Mouse (Mus musculus): Measurements from ENCODE around the gene Cfp. TPM values are rescaled to one million over a fixed set of nuclear protein-coding genes. Genes with fewer than 3 reads are reported as not detected.

Gene Cfp
- polyA plus RNA-seq (2015; fragmentation: Nextera tagmentation; extraction: Ambion mirVana), result 17.6 and 69.0 TPM in 2 replicates

GRCm38 (mm10) chrX:20931364-20931763 lies at the start of gene Cfp:
Gene Cfp, minus strand, starts transcription at chrX:20931555.

DNA sequence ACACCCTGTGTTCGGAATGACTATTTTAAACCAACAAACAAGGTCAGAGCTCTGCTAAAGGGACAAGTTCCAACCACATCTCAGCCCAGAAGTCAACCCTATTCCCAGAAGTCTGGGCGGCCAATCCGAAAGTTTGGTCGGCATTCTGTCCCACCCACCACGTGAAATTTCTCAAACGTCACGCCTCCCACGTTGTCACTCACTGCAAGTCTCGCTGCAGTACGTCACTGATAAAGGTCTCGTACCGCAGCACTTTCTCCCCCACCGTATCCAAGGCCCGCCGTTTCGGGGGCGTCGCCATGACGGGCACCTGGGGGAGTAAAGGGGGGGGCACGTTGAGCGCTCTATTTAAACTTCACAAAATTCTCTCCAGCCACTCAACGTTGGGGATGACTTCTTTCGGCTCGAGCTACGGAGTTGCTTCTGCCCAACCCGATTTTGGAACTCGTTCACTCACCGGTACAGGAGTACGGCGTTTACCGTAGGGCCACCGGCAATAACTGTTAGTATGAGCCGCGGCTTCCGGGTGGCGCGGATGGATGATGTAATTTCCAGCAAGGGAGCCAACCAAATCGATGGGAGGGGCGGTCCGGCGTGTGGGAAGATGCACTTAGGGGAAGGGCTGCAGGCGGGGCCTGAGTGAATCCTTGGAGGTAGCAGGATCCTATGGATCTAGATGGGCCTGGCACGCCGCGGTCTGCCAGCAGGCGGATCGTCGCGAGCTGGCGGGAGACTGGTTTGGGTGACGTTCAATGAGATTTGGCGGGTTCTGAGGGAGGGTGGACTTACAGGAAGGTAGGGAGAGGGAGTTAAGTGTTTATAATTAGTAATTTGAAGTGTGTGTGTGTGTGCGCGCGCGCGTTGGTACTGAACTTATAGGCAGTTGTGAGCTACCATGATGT lies 30.4 kb upstream of the Cfp start, which contains the start of gene Uxt:
Uxt (minus strand) TSS at position 541 of the 902 bp plus-strand sequence.

DNA sequence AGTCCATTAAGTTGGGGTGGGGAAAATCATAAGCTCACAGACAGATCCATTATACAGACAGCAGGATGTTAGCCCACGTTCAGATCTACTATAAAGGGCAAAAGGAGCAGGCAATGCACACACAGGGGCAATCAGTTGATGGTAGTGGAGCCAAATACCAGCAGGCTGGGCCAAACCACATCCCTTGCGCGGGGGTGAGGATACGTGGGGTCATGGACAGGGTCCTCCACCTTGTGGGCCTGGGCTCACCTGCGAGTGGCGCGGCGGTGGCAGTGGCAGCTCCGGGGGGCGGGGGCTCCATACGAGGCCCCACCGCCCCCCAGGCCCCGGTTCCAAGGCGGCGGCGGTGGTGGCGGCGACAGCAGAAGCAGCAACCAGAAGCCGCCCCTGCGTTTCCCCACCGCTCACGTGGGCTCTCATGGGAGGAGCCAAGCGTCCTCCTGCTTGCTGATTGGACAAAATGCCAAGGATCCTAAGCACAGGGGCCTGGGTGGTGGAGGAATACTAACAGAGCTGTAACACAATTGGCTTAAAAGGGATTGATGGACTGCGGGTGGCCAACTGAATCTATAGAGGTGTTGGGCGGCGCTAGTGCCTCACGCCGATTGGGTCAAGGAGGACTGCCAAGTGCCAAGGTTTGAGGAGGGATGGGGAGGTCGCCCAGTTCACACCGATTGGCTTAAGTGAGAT lies 19.0 kb upstream of the Cfp start, which contains the start of gene Elk1:
Elk1 (minus strand) TSS at position 418 of the 690 bp plus-strand sequence.

DNA sequence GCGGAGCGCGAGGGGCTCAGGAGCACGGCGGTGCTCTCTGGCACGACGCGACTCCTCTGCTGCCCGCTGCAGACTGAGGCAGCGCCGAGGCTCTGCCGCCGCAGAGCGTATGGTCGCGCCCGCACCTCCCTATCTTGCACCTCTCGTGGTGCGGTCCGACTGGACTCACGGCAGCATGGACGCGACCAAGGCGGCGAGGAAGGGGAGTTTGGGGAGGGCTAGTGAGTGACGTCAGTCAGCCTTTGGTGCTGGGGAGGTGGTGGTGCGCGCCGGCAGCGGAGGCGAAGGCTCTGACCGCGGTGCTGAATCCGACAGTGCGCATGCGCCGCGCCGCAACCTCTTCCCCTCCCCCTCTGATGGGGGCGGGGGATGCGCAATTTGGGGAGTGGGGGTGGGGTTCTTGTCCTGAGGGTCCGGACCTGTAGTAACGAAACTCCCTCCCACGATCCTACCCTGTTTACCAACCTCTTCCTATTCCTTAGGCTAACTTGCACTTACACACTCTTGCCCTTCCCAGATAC lies 10.5 kb downstream of the Cfp start, which contains the start of gene Syn1:
Syn1 (minus strand) TSS at position 161 of the 521 bp plus-strand sequence.

Other genes starting within 250 kb of the Cfp start
- gene Cdk16, start 243.6 kb downstream of the Cfp start, polyA plus RNA-seq (2015; fragmentation: Nextera tagmentation; extraction: Ambion mirVana), result 67.0 and 69.8 TPM in 2 replicates
- 5.1 and 5.3 TPM in 2 replicates for gene Usp11, start 227.6 kb downstream of the Cfp start, polyA plus RNA-seq (2015; fragmentation: Nextera tagmentation; extraction: Ambion mirVana)
- gene Araf, start 133.7 kb downstream of the Cfp start, polyA plus RNA-seq (2015; fragmentation: Nextera tagmentation; extraction: Ambion mirVana), result 81.0 and 84.1 TPM in 2 replicates
- gene Timp1, start 61.4 kb downstream of the Cfp start, polyA plus RNA-seq (2015; fragmentation: Nextera tagmentation; extraction: Ambion mirVana), result 81.1 and 163 TPM in 2 replicates
- gene Syn1, start 10.6 kb downstream of the Cfp start, polyA plus RNA-seq (2015; fragmentation: Nextera tagmentation; extraction: Ambion mirVana), result 0.37 and 0.40 TPM in 2 replicates
- gene Elk1, start 19.1 kb upstream of the Cfp start, polyA plus RNA-seq (2015; fragmentation: Nextera tagmentation; extraction: Ambion mirVana), result 10.9 and 12.1 TPM in 2 replicates
- gene Uxt, start 30.5 kb upstream of the Cfp start, polyA plus RNA-seq (2015; fragmentation: Nextera tagmentation; extraction: Ambion mirVana), result 52.4 and 55.8 TPM in 2 replicates
- gene Zfp182, start 130.8 kb upstream of the Cfp start, polyA plus RNA-seq (2015; fragmentation: Nextera tagmentation; extraction: Ambion mirVana), result 2.5 and 3.2 TPM in 2 replicates
- not detected in 2 replicates for gene Spaca5, start 136.9 kb upstream of the Cfp start, polyA plus RNA-seq (2015; fragmentation: Nextera tagmentation; extraction: Ambion mirVana)
- 0.77 and 0.87 TPM in 2 replicates for gene Zfp300, start 158.0 kb upstream of the Cfp start, polyA plus RNA-seq (2015; fragmentation: Nextera tagmentation; extraction: Ambion mirVana)
- gene Ssxa1, start 184.3 kb upstream of the Cfp start, polyA plus RNA-seq (2015; fragmentation: Nextera tagmentation; extraction: Ambion mirVana), result not detected in 2 replicates
- gene Gm21876, start 244.1 kb upstream of the Cfp start, polyA plus RNA-seq (2015; fragmentation: Nextera tagmentation; extraction: Ambion mirVana), result not detected in 2 replicates